ENCODE assay signal across 16 mouse cellular contexts in genomic region chr15:98391081-98391902, GRCm38 (mm10). TPM values are rescaled to one million over a fixed set of nuclear protein-coding genes. Genes with fewer than 3 reads are reported as not detected.
DNase-seq lines count a peak whose midpoint lies in the region; ATAC-seq lines count a peak whose summit lies in the region.
"Had no signal": no experiment of that assay in that cellular context is flagged by ENCODE, and none has a peak within 500 bp of the region (broad histone marks: within the 10 kb centered on the region; RNA-seq: fewer than 3 reads in every experiment).

No protein-coding gene starts in this region.

- WGBS in intestine, embryonic 16.5 days = 67% methylated on average over 10 of the region's 10 CpGs

- no peak overlapping the region for H3K4me2 ChIP-seq in intestine, embryonic 16.5 days (ENCODE audit: low read depth, low read length)
- H3K4me2 ChIP-seq: heart, embryonic 15.5 days; hindbrain, embryonic 14.5 days; neural tube, embryonic 13.5 days had no signal

- H3K27ac ChIP-seq in intestine, embryonic 16.5 days (ENCODE audit: low read length) = no peak overlapping the region
- H3K27ac ChIP-seq: heart, embryonic 15.5 days; hindbrain, embryonic 14.5 days; liver, embryonic 14.5 days; neural tube, embryonic 13.5 days had no signal

- no peak overlapping the region for H3K4me3 ChIP-seq in intestine, embryonic 16.5 days (ENCODE audit: low read length)
- H3K4me3 ChIP-seq: heart, embryonic 15.5 days; neural tube, embryonic 13.5 days had no signal

- ATAC-seq in intestine, embryonic 16.5 days = no peak
- no peak for ATAC-seq in megakaryocyte-erythroid progenitor cell, adult 5-6 weeks (replicated peaks; ENCODE audit: low FRiP score, low TSS enrichment, poor library complexity, severe bottlenecking)

- no peaks in the 10 kb centered on the region for H3K4me1 ChIP-seq in intestine, embryonic 16.5 days (ENCODE audit: control insufficient read depth, insufficient read depth, low read length)
- H3K4me1 ChIP-seq: neural tube, embryonic 13.5 days had no signal

- no peaks in the 10 kb centered on the region for H3K36me3 ChIP-seq in intestine, embryonic 16.5 days (ENCODE audit: control insufficient read depth, insufficient read depth, low read length)
- H3K36me3 ChIP-seq: heart, embryonic 15.5 days; neural tube, embryonic 13.5 days had no signal

- no peak overlapping the region for H3K9ac ChIP-seq in intestine, embryonic 16.5 days (ENCODE audit: low read depth, low read length)
- H3K9ac ChIP-seq: heart, embryonic 15.5 days; hindbrain, embryonic 14.5 days; liver, embryonic 14.5 days had no signal

- peaks cover 5% of the 10 kb centered on the region; the same call in 1 of the 2 replicates for H3K9me3 ChIP-seq in intestine, embryonic 16.5 days (ENCODE audit: control insufficient read depth, low read length)
- H3K9me3 ChIP-seq: heart, embryonic 15.5 days; neural tube, embryonic 13.5 days had no signal

- no peaks in the 10 kb centered on the region for H3K27me3 ChIP-seq in intestine, embryonic 16.5 days (replicated peaks; ENCODE audit: control insufficient read depth, insufficient read depth, low read length)
- H3K27me3 ChIP-seq: heart, embryonic 15.5 days; neural tube, embryonic 13.5 days had no signal

- intact Hi-C loops in heart, postnatal 14 days (cut with DNase I) = loop anchor here (2.0 kb wide), 2 partner anchors 84 to 210 kb away; no protein-coding TSS in a partner anchor

- peak; percentile 5 to 6 for DNase-seq in heart, postnatal 14 days
- no peak for DNase-seq in heart, adult 9 months (ENCODE audit: low spot score in 2 of 2)
- peak; percentile 19 for DNase-seq in 3T3-L1 (ENCODE audit: low read depth, low spot score)
- peak; percentile 31 for DNase-seq in adrenal gland, postnatal 10 days
- peak; percentile 35 for DNase-seq in lung, postnatal 14 days
- DNase-seq: cerebellum, adult 9-11 months; kidney, adult 18-20 months; thymus, adult 18-20 months had no signal

RNA-seq across cellular contexts. Expression of gene Olfr283, which starts 10.5 kb away (rescaled TPM):
- total RNA-seq in heart, postnatal 14 days (2021) = not detected
- not detected for total RNA-seq in adrenal gland, postnatal 10 days (2021)
- polyA plus RNA-seq in intestine, embryonic 16.5 days (2015; fragmentation: Nextera tagmentation; extraction: Ambion mirVana) = not detected in 2 replicates
- total RNA-seq in megakaryocyte-erythroid progenitor cell, adult 5-6 weeks (2014; fragmentation: Nextera tagmentation) = not detected in 2 replicates
- not detected in 2 replicates for total RNA-seq in megakaryocyte-erythroid progenitor cell, adult 5-6 weeks (2017)
- total RNA-seq: megakaryocyte, adult 5-6 weeks had no signal
- polyA plus RNA-seq: embryonic facial prominence, embryonic 11.5 days; heart, embryonic 15.5 days; hindbrain, embryonic 14.5 days; liver, embryonic 14.5 days; neural tube, embryonic 13.5 days had no signal

RNA-seq across cellular contexts. Expression of gene Olfr282, which starts 39.7 kb away (rescaled TPM):
- not detected for total RNA-seq in heart, postnatal 14 days (2021)
- not detected for total RNA-seq in adrenal gland, postnatal 10 days (2021)
- not detected in 2 replicates for polyA plus RNA-seq in intestine, embryonic 16.5 days (2015; fragmentation: Nextera tagmentation; extraction: Ambion mirVana)
- not detected in 2 replicates for total RNA-seq in megakaryocyte-erythroid progenitor cell, adult 5-6 weeks (2014; fragmentation: Nextera tagmentation)
- total RNA-seq in megakaryocyte-erythroid progenitor cell, adult 5-6 weeks (2017) = not detected in 2 replicates
- total RNA-seq: megakaryocyte, adult 5-6 weeks had no signal
- polyA plus RNA-seq: embryonic facial prominence, embryonic 11.5 days; heart, embryonic 15.5 days; hindbrain, embryonic 14.5 days; liver, embryonic 14.5 days; neural tube, embryonic 13.5 days had no signal

RNA-seq across cellular contexts. Expression of gene Olfr284, which starts 50.5 kb away (rescaled TPM):
- total RNA-seq in heart, postnatal 14 days (2021) = not detected
- total RNA-seq in adrenal gland, postnatal 10 days (2021) = not detected
- polyA plus RNA-seq in intestine, embryonic 16.5 days (2015; fragmentation: Nextera tagmentation; extraction: Ambion mirVana) = not detected in 2 replicates
- total RNA-seq in megakaryocyte-erythroid progenitor cell, adult 5-6 weeks (2014; fragmentation: Nextera tagmentation) = not detected in 2 replicates
- total RNA-seq in megakaryocyte-erythroid progenitor cell, adult 5-6 weeks (2017) = not detected in 2 replicates
- total RNA-seq: megakaryocyte, adult 5-6 weeks had no signal
- polyA plus RNA-seq: embryonic facial prominence, embryonic 11.5 days; heart, embryonic 15.5 days; hindbrain, embryonic 14.5 days; liver, embryonic 14.5 days; neural tube, embryonic 13.5 days had no signal

Comparison
In these comparisons a context has a peak if more than half of its experiments do, and no peak if none do; other contexts are left out.
1. DNase-seq: peak in heart, postnatal 14 days (2 of 2), 3T3-L1 (single experiment), adrenal gland, postnatal 10 days (single experiment) and lung, postnatal 14 days (single experiment); none in heart, adult 9 months (0 of 2).